In genomic region chr5:121190210-121190835, GRCm38 (mm10) we compare ENCODE assay signal across 8 mouse cellular contexts. TPM values are rescaled to one million over a fixed set of nuclear protein-coding genes. Genes with fewer than 3 reads are reported as not detected.
DNase-seq lines count a peak whose midpoint lies in the region; ATAC-seq and TF ChIP-seq lines count a peak whose summit lies in the region.

No protein-coding gene starts in this region.

- H3K4me3 ChIP-seq in kidney, embryonic 16.5 days (ENCODE audit: low read length), result peak overlapping the region; percentile 87
- peak overlapping the region; percentile 90 for H3K4me3 ChIP-seq in bone marrow macrophage, adult 2 months (ENCODE audit: insufficient read depth, low read length)
- peak overlapping the region; percentile 94 for H3K4me3 ChIP-seq in hindbrain, embryonic 10.5 days
- peak overlapping the region; percentile 88 for H3K4me3 ChIP-seq in midbrain, embryonic 13.5 days (replicated peaks)

- no peak for TF ChIP-seq CTCF in bone marrow macrophage, adult 2 months (IDR thresholded peaks at IDR 0.05; ENCODE audit: low read depth, low read length)

- TF ChIP-seq POLR2A in bone marrow macrophage, adult 2 months (IDR thresholded peaks at IDR 0.05; ENCODE audit: borderline replicate concordance, low read depth, low read length), result no peak

- peak overlapping the region; percentile 85 for H3K4me2 ChIP-seq in kidney, embryonic 16.5 days (replicated peaks; ENCODE audit: low read depth, low read length)
- peak overlapping the region; percentile 85 for H3K4me2 ChIP-seq in midbrain, embryonic 13.5 days (replicated peaks)

- H3K9ac ChIP-seq in kidney, embryonic 16.5 days (replicated peaks; ENCODE audit: low read length), result peak overlapping the region; percentile 96
- H3K9ac ChIP-seq in midbrain, embryonic 13.5 days (replicated peaks), result peak overlapping the region; percentile 90

- no peak for ATAC-seq in kidney, embryonic 16.5 days (ENCODE audit: low FRiP score, low TSS enrichment)
- ATAC-seq in midbrain, embryonic 13.5 days, result no peak

- peak overlapping the region; percentile 75 for H3K27ac ChIP-seq in kidney, embryonic 16.5 days (ENCODE audit: low read length)
- H3K27ac ChIP-seq in bone marrow macrophage, adult 2 months (ENCODE audit: insufficient read depth, low read depth, low read length), result no peak overlapping the region
- H3K27ac ChIP-seq in hindbrain, embryonic 10.5 days, result peak overlapping the region; percentile 96
- H3K27ac ChIP-seq in midbrain, embryonic 13.5 days, result peak overlapping the region; percentile 80

- peaks cover 20% of the 10 kb centered on the region for H3K4me1 ChIP-seq in kidney, embryonic 16.5 days (ENCODE audit: insufficient read depth, low read length)
- peaks cover 36% of the 10 kb centered on the region for H3K4me1 ChIP-seq in bone marrow macrophage, adult 2 months (ENCODE audit: control insufficient read depth, insufficient read depth, low read length)
- peaks cover 45% of the 10 kb centered on the region for H3K4me1 ChIP-seq in hindbrain, embryonic 10.5 days (replicated peaks)
- H3K4me1 ChIP-seq in midbrain, embryonic 13.5 days (replicated peaks), result peaks cover 58% of the 10 kb centered on the region

- no peak for DNase-seq in kidney, postnatal 10 days
- no peak for DNase-seq in hindbrain, embryonic 10.5 days (ENCODE audit: low spot score)
- DNase-seq in left cerebral cortex, postnatal 25 days (ENCODE audit: low spot score in 2 of 2), result no peak
- DNase-seq in ovary, postnatal 14 days (ENCODE audit: low spot score), result no peak
- no peak for DNase-seq in MN1 (ENCODE audit: low spot score)

- no peaks in the 10 kb centered on the region for H3K9me3 ChIP-seq in kidney, embryonic 16.5 days (ENCODE audit: low read length)
- H3K9me3 ChIP-seq in hindbrain, embryonic 10.5 days, result no peaks in the 10 kb centered on the region
- H3K9me3 ChIP-seq in midbrain, embryonic 13.5 days, result no peaks in the 10 kb centered on the region

- WGBS in kidney, embryonic 16.5 days, result 30% methylated on average over 21 of the region's 21 CpGs
- 33% methylated on average over 21 of the region's 21 CpGs for WGBS in hindbrain, embryonic 10.5 days
- 31% methylated on average over 21 of the region's 21 CpGs for WGBS in midbrain, embryonic 13.5 days

- H3K36me3 ChIP-seq in kidney, embryonic 16.5 days (ENCODE audit: insufficient read depth, low read length), result no peaks in the 10 kb centered on the region
- H3K36me3 ChIP-seq in hindbrain, embryonic 10.5 days, result peaks cover 5% of the 10 kb centered on the region; the same call in 1 of the 2 replicates
- H3K36me3 ChIP-seq in midbrain, embryonic 13.5 days, result no peaks in the 10 kb centered on the region

- no peaks in the 10 kb centered on the region for H3K27me3 ChIP-seq in kidney, embryonic 16.5 days (ENCODE audit: insufficient read depth, low read length)
- no peaks in the 10 kb centered on the region for H3K27me3 ChIP-seq in hindbrain, embryonic 10.5 days (ENCODE audit: insufficient read depth, poor library complexity, severe bottlenecking)
- 0 out of 2 replicates have a peak, but pooled peaks cover 3% of the 10 kb centered on the region for H3K27me3 ChIP-seq in midbrain, embryonic 13.5 days

- intact Hi-C loops in left cerebral cortex, postnatal 25 days (cut with DNase I), result no loop called here

RNA-seq across cellular contexts. Expression of gene Ptpn11, which starts 0.9 kb away (rescaled TPM):
- polyA plus RNA-seq in kidney, embryonic 16.5 days (2015; fragmentation: Nextera tagmentation; extraction: Ambion mirVana), result 17.0 and 19.1 TPM in 2 replicates
- polyA plus RNA-seq in bone marrow macrophage, adult 2 months (2012; ENCODE audit: insufficient read depth, insufficient read length, missing spikeins), result 22.8 and 28.3 TPM in 2 replicates
- 20.4 and 23.1 TPM in 2 replicates for polyA plus RNA-seq in hindbrain, embryonic 10.5 days (2016; fragmentation: Nextera tagmentation; extraction: Ambion mirVana)
- 22.9 and 23.2 TPM in 2 replicates for polyA plus RNA-seq in midbrain, embryonic 13.5 days (2015; fragmentation: Nextera tagmentation; extraction: Ambion mirVana)
- 10 to 100 TPM; 91.0 to 91.6 TPM for total RNA-seq in left cerebral cortex, postnatal 25 days (2021)

RNA-seq across cellular contexts. Expression of gene Rpl6, which starts 14.0 kb away (rescaled TPM):
- 575 and 586 TPM in 2 replicates for polyA plus RNA-seq in kidney, embryonic 16.5 days (2015; fragmentation: Nextera tagmentation; extraction: Ambion mirVana)
- polyA plus RNA-seq in bone marrow macrophage, adult 2 months (2012; ENCODE audit: insufficient read depth, insufficient read length, missing spikeins), result 1,191 and 1,194 TPM in 2 replicates
- 553 and 627 TPM in 2 replicates for polyA plus RNA-seq in hindbrain, embryonic 10.5 days (2016; fragmentation: Nextera tagmentation; extraction: Ambion mirVana)
- 416 and 429 TPM in 2 replicates for polyA plus RNA-seq in midbrain, embryonic 13.5 days (2015; fragmentation: Nextera tagmentation; extraction: Ambion mirVana)
- 100 to 1,000 TPM; 415 TPM for total RNA-seq in left cerebral cortex, postnatal 25 days (2021)

RNA-seq across cellular contexts. Expression of gene Hectd4, which starts 29.7 kb away (rescaled TPM):
- polyA plus RNA-seq in kidney, embryonic 16.5 days (2015; fragmentation: Nextera tagmentation; extraction: Ambion mirVana), result 3.8 and 4.5 TPM in 2 replicates
- polyA plus RNA-seq in bone marrow macrophage, adult 2 months (2012; ENCODE audit: insufficient read depth, insufficient read length, missing spikeins), result 11.5 and 11.7 TPM in 2 replicates
- polyA plus RNA-seq in hindbrain, embryonic 10.5 days (2016; fragmentation: Nextera tagmentation; extraction: Ambion mirVana), result 5.4 and 6.6 TPM in 2 replicates
- polyA plus RNA-seq in midbrain, embryonic 13.5 days (2015; fragmentation: Nextera tagmentation; extraction: Ambion mirVana), result 16.8 and 18.0 TPM in 2 replicates
- 100 to 1,000 TPM; 183 to 193 TPM for total RNA-seq in left cerebral cortex, postnatal 25 days (2021)
